Mouse (Mus musculus): ENCODE results near the gene Me1. TPM values are rescaled to one million over a fixed set of nuclear protein-coding genes. Genes with fewer than 3 reads are reported as not detected.

The Me1 gene
- polyA plus RNA-seq, 1 experiment from 2014 or later: 171 TPM

- Histone ChIP-seq H3K27ac (replicated peaks) (no peak overlapping the region), H3K4me1 (replicated peaks; ENCODE audit: control insufficient read depth, insufficient read depth) (no peaks in the 10 kb centered on the region), H3K27me3 (ENCODE audit: control insufficient read depth, insufficient read depth, low read length) (no peaks in the 10 kb centered on the region), H3K4me2 (replicated peaks; ENCODE audit: low read depth) (no peak overlapping the region), H3K9ac (ENCODE audit: low read length) (no peak overlapping the region), H3K9me3 (ENCODE audit: control insufficient read depth, low read length) (no peaks in the 10 kb centered on the region), H3K36me3 (ENCODE audit: control insufficient read depth, insufficient read depth, low read length) (no peaks in the 10 kb centered on the region), H3K4me3 (ENCODE audit: low read depth, low read length) (no peak overlapping the region)
- ATAC-seq (ENCODE audit: low FRiP score, low TSS enrichment): no peak
- no peak for TF ChIP-seq CTCF (IDR thresholded peaks at IDR 0.05; ENCODE audit: low read depth)
- TF ChIP-seq EP300 (optimal IDR thresholded peaks at IDR 0.05): no peak
- 76% methylated on average over 5 of the region's 5 CpGs for WGBS
- no peak for DNase-seq (ENCODE audit: low spot score)
These were observed 65.3 kb downstream of the Me1 start for GRCm38 (mm10) chr9:86630352-86630931.

- ATAC-seq (ENCODE audit: low FRiP score, low TSS enrichment) (no peak), DNase-seq (ENCODE audit: low spot score) (no peak)
- no peak overlapping the region for H3K4me3 ChIP-seq (ENCODE audit: low read depth, low read length)
- no peak overlapping the region for H3K27ac ChIP-seq (replicated peaks)
- TF ChIP-seq EP300 (optimal IDR thresholded peaks at IDR 0.05): no peak
- H3K9me3 ChIP-seq (ENCODE audit: control insufficient read depth, low read length): no peaks in the 10 kb centered on the region
- H3K27me3 ChIP-seq (ENCODE audit: control insufficient read depth, insufficient read depth, low read length): no peaks in the 10 kb centered on the region
- 79% methylated on average over 6 of the region's 6 CpGs for WGBS
- H3K9ac ChIP-seq (ENCODE audit: low read length): no peak overlapping the region
- no peaks in the 10 kb centered on the region for H3K36me3 ChIP-seq (ENCODE audit: control insufficient read depth, insufficient read depth, low read length)
- no peak overlapping the region for H3K4me2 ChIP-seq (replicated peaks; ENCODE audit: low read depth)
- H3K4me1 ChIP-seq (replicated peaks; ENCODE audit: control insufficient read depth, insufficient read depth): no peaks in the 10 kb centered on the region
These were observed 66.4 kb downstream of the Me1 start for GRCm38 (mm10) chr9:86629379-86629778.

GRCm38 (mm10) chr9:86627745-86628496 lies 67.8 kb downstream of the Me1 start:
- no peaks in the 10 kb centered on the region for H3K27me3 ChIP-seq (ENCODE audit: control insufficient read depth, insufficient read depth, low read length)
- H3K36me3 ChIP-seq (ENCODE audit: control insufficient read depth, insufficient read depth, low read length): no peaks in the 10 kb centered on the region
- H3K4me2 ChIP-seq (replicated peaks; ENCODE audit: low read depth): no peak overlapping the region
- H3K9ac ChIP-seq (ENCODE audit: low read length): no peak overlapping the region
- TF ChIP-seq CTCF (IDR thresholded peaks at IDR 0.05; ENCODE audit: low read depth) (no peak), EP300 (optimal IDR thresholded peaks at IDR 0.05) (no peak)
- H3K4me3 ChIP-seq (ENCODE audit: low read depth, low read length): no peak overlapping the region
- DNase-seq (ENCODE audit: low spot score) (no peak), ATAC-seq (ENCODE audit: low FRiP score, low TSS enrichment) (no peak)
- H3K27ac ChIP-seq (replicated peaks): no peak overlapping the region
- 75% methylated on average over 10 of the region's 10 CpGs for WGBS
- no peaks in the 10 kb centered on the region for H3K4me1 ChIP-seq (replicated peaks; ENCODE audit: control insufficient read depth, insufficient read depth)
- no peaks in the 10 kb centered on the region for H3K9me3 ChIP-seq (ENCODE audit: control insufficient read depth, low read length)

- Histone ChIP-seq H3K9me3 (ENCODE audit: control insufficient read depth, low read length) (no peaks in the 10 kb centered on the region), H3K36me3 (ENCODE audit: control insufficient read depth, insufficient read depth, low read length) (no peaks in the 10 kb centered on the region), H3K4me1 (replicated peaks; ENCODE audit: control insufficient read depth, insufficient read depth) (no peaks in the 10 kb centered on the region), H3K27me3 (ENCODE audit: control insufficient read depth, insufficient read depth, low read length) (no peaks in the 10 kb centered on the region), H3K4me3 (ENCODE audit: low read depth, low read length) (no peak overlapping the region), H3K9ac (ENCODE audit: low read length) (no peak overlapping the region), H3K27ac (replicated peaks) (no peak overlapping the region), H3K4me2 (replicated peaks; ENCODE audit: low read depth) (no peak overlapping the region)
- WGBS: 82% methylated on average over 3 of the region's 3 CpGs
- no peak for ATAC-seq (ENCODE audit: low FRiP score, low TSS enrichment)
- TF ChIP-seq EP300 (optimal IDR thresholded peaks at IDR 0.05): no peak
- TF ChIP-seq CTCF (IDR thresholded peaks at IDR 0.05; ENCODE audit: low read depth): no peak
- DNase-seq (ENCODE audit: low spot score): no peak
These were observed 68.8 kb downstream of the Me1 start for GRCm38 (mm10) chr9:86626906-86627305.

- no peak for TF ChIP-seq CTCF (IDR thresholded peaks at IDR 0.05; ENCODE audit: low read depth)
- no peak for TF ChIP-seq EP300 (optimal IDR thresholded peaks at IDR 0.05)
- Histone ChIP-seq H3K27me3 (ENCODE audit: control insufficient read depth, insufficient read depth, low read length) (no peaks in the 10 kb centered on the region), H3K9me3 (ENCODE audit: control insufficient read depth, low read length) (no peaks in the 10 kb centered on the region), H3K4me2 (replicated peaks; ENCODE audit: low read depth) (no peak overlapping the region), H3K4me1 (replicated peaks; ENCODE audit: control insufficient read depth, insufficient read depth) (no peaks in the 10 kb centered on the region), H3K9ac (ENCODE audit: low read length) (no peak overlapping the region), H3K36me3 (ENCODE audit: control insufficient read depth, insufficient read depth, low read length) (no peaks in the 10 kb centered on the region), H3K27ac (replicated peaks) (no peak overlapping the region), H3K4me3 (ENCODE audit: low read depth, low read length) (no peak overlapping the region)
- WGBS: 77% methylated on average over 6 of the region's 6 CpGs
- ATAC-seq (ENCODE audit: low FRiP score, low TSS enrichment) (no peak), DNase-seq (ENCODE audit: low spot score) (no peak)
These were observed 71.0 kb downstream of the Me1 start for GRCm38 (mm10) chr9:86624781-86625180.

GRCm38 (mm10) chr9:86624039-86624438 lies 71.7 kb downstream of the Me1 start:
- Histone ChIP-seq H3K4me3 (ENCODE audit: low read depth, low read length) (no peak overlapping the region), H3K9me3 (ENCODE audit: control insufficient read depth, low read length) (no peaks in the 10 kb centered on the region), H3K4me1 (replicated peaks; ENCODE audit: control insufficient read depth, insufficient read depth) (no peaks in the 10 kb centered on the region), H3K4me2 (replicated peaks; ENCODE audit: low read depth) (no peak overlapping the region), H3K27ac (replicated peaks) (no peak overlapping the region), H3K36me3 (ENCODE audit: control insufficient read depth, insufficient read depth, low read length) (no peaks in the 10 kb centered on the region), H3K27me3 (ENCODE audit: control insufficient read depth, insufficient read depth, low read length) (no peaks in the 10 kb centered on the region), H3K9ac (ENCODE audit: low read length) (no peak overlapping the region)
- WGBS: 84% methylated on average over 12 of the region's 12 CpGs
- no peak for TF ChIP-seq CTCF (IDR thresholded peaks at IDR 0.05; ENCODE audit: low read depth)
- TF ChIP-seq EP300 (optimal IDR thresholded peaks at IDR 0.05): no peak
- DNase-seq (ENCODE audit: low spot score) (no peak), ATAC-seq (ENCODE audit: low FRiP score, low TSS enrichment) (no peak)

All from stomach, postnatal 0 days (tissue).